Mouse (Mus musculus) intestine, embryonic 14.5 days (tissue): ENCODE data around the gene Ttc37. TPM values are rescaled to one million over a fixed set of nuclear protein-coding genes. Genes with fewer than 3 reads are reported as not detected.

Experiments
- ATAC-seq: fragments of 200-750 bp; cut with Nextera tagmentation; replicated peaks from 2 replicates; pipeline ENCODE4 v1.8.0; 2017; ENCODE audit warnings: low read depth, moderate number of reproducible peaks, moderate TSS enrichment, moderate library complexity; ENCODE audit not compliant: low FRiP score, low TSS enrichment
- DNase-seq: peaks from one replicate; pipeline ENCODE4 v3.0.0-alpha.2; 2018; ENCODE audit warnings: low spot score
- H3K27ac ChIP-seq: fragments of 300-500 bp; sonication (generic); 2 replicates; pipeline ENCODE4 v1.5.1; 2014; ENCODE audit warnings: low read depth, mild to moderate bottlenecking, control low read depth
- H3K27me3 ChIP-seq: fragments of 300-500 bp; sonication (generic); replicated peaks from 2 replicates; pipeline ENCODE4 v1.6.1; 2014; ENCODE audit warnings: low read length, control low read depth; ENCODE audit not compliant: control insufficient read depth, insufficient read depth
- H3K36me3 ChIP-seq: fragments of 300-500 bp; sonication (generic); 2 replicates; pipeline ENCODE4 v1.6.1; 2014; ENCODE audit warnings: low read length, control low read depth; ENCODE audit not compliant: control insufficient read depth, insufficient read depth
- H3K4me1 ChIP-seq: fragments of 300-500 bp; sonication (generic); replicated peaks from 2 replicates; pipeline ENCODE4 v1.6.1; 2014; ENCODE audit warnings: low read length, control low read depth, mixed read lengths; ENCODE audit not compliant: control insufficient read depth, insufficient read depth
- H3K4me2 ChIP-seq: fragments of 300-500 bp; sonication (generic); 2 replicates; pipeline ENCODE4 v1.6.1; 2014; ENCODE audit warnings: low read length
- H3K4me3 ChIP-seq: fragments of 300-500 bp; sonication (generic); 2 replicates; pipeline ENCODE4 v1.5.1; 2014; ENCODE audit warnings: low read depth, low read length, control low read depth, mixed read lengths
- H3K9ac ChIP-seq: fragments of 300-500 bp; sonication (generic); 2 replicates; pipeline ENCODE4 v1.6.1; 2014; ENCODE audit warnings: mild to moderate bottlenecking, low read length
- H3K9me3 ChIP-seq: fragments of 300-500 bp; sonication (generic); 2 replicates; pipeline ENCODE4 v1.6.1; 2016; ENCODE audit warnings: low read length, control low read depth; ENCODE audit not compliant: control insufficient read depth
- WGBS: fragments of 180-500 bp; shearing (Covaris S2); extraction: QIAGEN DNeasy Blood & Tissue Kit; methylation state at CpG from one replicate; pipeline ENCODE4 v1.1.7; 2014; 5-methylcytosine and 5-hydroxymethylcytosine counted together
- polyA plus RNA-seq: library from polyadenylated mRNA; unstranded; fragments of >200 nt; fragmentation: Nextera tagmentation; extraction: Ambion mirVana; gene quantifications from 2 replicates; pipeline ENCODE4 v1.2.1, GENCODE M21; 2014

Ttc37 gene
- polyA plus RNA-seq, 1 experiment from 2014 or later = 17.3 TPM

DNA sequence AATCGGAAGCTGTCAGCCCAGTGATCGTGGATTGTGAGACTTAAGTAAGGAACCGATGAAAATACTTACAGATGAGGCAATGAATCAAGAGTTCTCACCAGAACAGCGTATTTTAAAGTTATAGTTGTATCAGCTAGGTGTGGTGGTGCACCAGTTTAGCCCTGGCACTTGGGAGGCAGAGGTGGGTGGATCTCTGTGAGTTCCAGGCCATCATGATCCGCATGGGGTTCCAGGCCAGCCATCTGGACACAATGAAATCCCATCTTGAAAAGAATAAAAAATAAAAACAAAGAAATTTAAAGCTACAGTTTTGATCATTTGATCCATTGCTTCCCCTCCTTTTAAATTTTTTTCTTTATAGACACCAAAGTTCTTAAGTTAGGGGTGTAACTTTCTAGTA lies 89.1 kb downstream of the Ttc37 start:
- 94% methylated on average over 5 of the region's 5 CpGs for WGBS
- H3K9ac ChIP-seq = no peak overlapping the region
- H3K4me2 ChIP-seq = no peak overlapping the region
- H3K4me3 ChIP-seq = no peak overlapping the region
- H3K27me3 ChIP-seq = no peaks in the 10 kb centered on the region
- H3K4me1 ChIP-seq = no peaks in the 10 kb centered on the region
- H3K36me3 ChIP-seq = peaks cover 53% of the 10 kb centered on the region
- DNase-seq = no peak
- ATAC-seq = no peak
- peaks cover 3% of the 10 kb centered on the region; the same call in 1 of the 2 replicates for H3K9me3 ChIP-seq
- H3K27ac ChIP-seq = no peak overlapping the region

DNA sequence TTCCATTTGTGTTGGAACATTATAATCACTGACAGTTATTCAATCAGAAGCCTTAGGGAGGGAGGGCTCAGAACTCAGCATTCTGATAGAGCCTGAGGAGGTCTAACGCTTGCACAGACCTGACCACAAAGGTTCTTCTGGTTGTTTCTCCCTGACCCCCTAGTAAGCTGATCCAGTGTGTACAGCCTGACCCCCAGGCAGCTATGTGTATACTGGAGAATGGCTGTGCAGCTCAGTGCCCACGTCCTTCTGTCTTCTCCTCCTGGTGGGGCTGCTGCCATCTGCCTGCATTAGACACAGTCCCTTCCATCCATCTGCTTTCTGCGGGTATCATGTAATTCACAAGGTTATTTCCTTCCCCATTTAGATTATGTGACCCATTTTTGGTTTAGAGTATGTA lies 90.7 kb downstream of the Ttc37 start:
- no peaks in the 10 kb centered on the region for H3K4me1 ChIP-seq
- ATAC-seq = no peak
- no peak overlapping the region for H3K27ac ChIP-seq
- WGBS = 79% methylated on average over 3 of the region's 3 CpGs
- no peak overlapping the region for H3K4me3 ChIP-seq
- H3K9me3 ChIP-seq = peaks cover 3% of the 10 kb centered on the region; the same call in 1 of the 2 replicates
- peaks cover 52% of the 10 kb centered on the region for H3K36me3 ChIP-seq
- H3K27me3 ChIP-seq = no peaks in the 10 kb centered on the region
- H3K4me2 ChIP-seq = no peak overlapping the region
- DNase-seq = no peak
- no peak overlapping the region for H3K9ac ChIP-seq

DNA sequence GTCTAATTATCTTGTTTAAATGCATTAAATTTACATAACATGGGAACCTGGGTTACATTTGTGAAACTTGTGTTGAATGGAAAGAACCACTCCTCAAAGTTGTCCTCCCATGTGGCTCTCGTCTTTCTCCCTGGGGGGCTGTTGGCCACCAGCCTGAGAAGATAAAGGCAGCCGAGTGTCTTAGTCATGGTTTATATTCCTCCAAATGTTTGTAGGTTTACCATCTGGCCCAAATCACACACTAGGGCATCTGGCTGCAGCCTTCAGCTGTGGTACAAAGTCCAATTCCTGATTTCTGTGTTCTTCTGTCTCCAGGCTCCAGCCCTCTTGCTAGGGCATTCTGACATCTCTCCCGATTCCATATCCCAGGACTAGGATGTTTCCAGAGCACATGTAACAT lies 91.7 kb downstream of the Ttc37 start:
- DNase-seq (no peak), ATAC-seq (no peak)
- H3K36me3 ChIP-seq = peaks cover 49% of the 10 kb centered on the region
- 73% methylated on average over 3 of the region's 3 CpGs for WGBS
- H3K9ac ChIP-seq = no peak overlapping the region
- H3K4me2 ChIP-seq = no peak overlapping the region
- peaks cover 3% of the 10 kb centered on the region; the same call in 1 of the 2 replicates for H3K9me3 ChIP-seq
- no peak overlapping the region for H3K27ac ChIP-seq
- H3K4me3 ChIP-seq = no peak overlapping the region
- H3K27me3 ChIP-seq = no peaks in the 10 kb centered on the region
- H3K4me1 ChIP-seq = no peaks in the 10 kb centered on the region

DNA sequence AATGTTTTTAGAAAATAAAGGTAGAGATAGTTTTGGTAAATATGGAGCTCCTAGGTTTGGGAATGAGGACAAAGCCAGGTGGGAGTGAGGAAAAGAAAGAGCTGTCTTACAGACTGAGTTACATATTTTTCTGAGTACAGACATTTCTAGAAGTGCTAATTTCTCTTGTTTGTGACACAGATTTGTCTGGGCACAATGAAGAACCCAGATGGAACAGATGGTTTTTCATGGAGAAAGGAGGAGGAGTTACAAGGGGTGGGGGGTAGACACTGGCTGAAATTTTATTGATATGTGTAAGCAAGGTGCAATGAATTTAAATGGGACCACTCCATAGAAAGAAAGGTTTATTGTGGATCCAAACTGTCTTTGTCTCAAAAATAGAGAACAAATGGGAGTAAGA lies 96.4 kb downstream of the Ttc37 start:
- no peaks in the 10 kb centered on the region for H3K4me1 ChIP-seq
- H3K4me3 ChIP-seq = no peak overlapping the region
- peaks cover 25% of the 10 kb centered on the region for H3K36me3 ChIP-seq
- H3K27ac ChIP-seq = no peak overlapping the region
- no peaks in the 10 kb centered on the region for H3K27me3 ChIP-seq
- peaks cover 3% of the 10 kb centered on the region; the same call in 1 of the 2 replicates for H3K9me3 ChIP-seq
- no peak overlapping the region for H3K9ac ChIP-seq
- DNase-seq = no peak
- no peak overlapping the region for H3K4me2 ChIP-seq
- no peak for ATAC-seq

DNA sequence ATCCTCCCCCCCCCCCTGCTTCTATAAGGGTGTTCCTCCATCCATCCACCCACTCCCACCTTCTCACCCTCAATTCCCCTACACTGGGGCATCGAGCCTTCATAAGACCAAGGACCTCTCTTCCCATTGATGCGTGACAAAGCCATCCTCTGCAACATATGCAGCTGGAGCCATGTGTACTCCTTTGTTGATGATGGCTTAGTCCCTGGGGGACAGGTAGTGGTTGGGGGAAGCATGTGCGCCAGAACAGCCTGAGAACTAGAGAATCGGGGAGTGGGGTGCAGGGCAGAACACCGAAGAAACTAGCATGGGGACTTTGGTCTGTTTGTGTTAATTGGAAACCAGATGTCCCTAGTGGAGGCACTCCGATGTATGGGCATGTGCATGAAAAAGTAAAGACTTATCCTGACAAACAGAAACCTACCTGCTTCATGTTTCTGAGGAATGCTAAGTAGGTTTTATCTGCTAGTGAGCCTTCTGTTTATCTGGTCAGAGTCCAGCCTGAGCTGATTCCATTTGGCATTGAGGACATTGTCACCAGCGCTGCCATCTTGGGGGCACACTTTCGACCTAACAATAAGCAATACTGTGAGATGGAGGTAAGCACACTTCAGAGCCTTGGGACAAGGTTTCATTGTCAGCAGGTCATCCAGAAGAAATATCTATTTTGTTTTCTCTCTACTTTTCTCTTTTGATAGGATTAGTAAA lies 97.1 kb downstream of the Ttc37 start:
- Histone ChIP-seq H3K36me3 (peaks cover 23% of the 10 kb centered on the region), H3K27ac (no peak overlapping the region), H3K27me3 (no peaks in the 10 kb centered on the region), H3K4me1 (no peaks in the 10 kb centered on the region), H3K9me3 (peaks cover 3% of the 10 kb centered on the region; the same call in 1 of the 2 replicates), H3K9ac (no peak overlapping the region), H3K4me3 (no peak overlapping the region), H3K4me2 (no peak overlapping the region)
- DNase-seq (no peak), ATAC-seq (no peak)
- WGBS = 91% methylated on average over 8 of the region's 8 CpGs

DNA sequence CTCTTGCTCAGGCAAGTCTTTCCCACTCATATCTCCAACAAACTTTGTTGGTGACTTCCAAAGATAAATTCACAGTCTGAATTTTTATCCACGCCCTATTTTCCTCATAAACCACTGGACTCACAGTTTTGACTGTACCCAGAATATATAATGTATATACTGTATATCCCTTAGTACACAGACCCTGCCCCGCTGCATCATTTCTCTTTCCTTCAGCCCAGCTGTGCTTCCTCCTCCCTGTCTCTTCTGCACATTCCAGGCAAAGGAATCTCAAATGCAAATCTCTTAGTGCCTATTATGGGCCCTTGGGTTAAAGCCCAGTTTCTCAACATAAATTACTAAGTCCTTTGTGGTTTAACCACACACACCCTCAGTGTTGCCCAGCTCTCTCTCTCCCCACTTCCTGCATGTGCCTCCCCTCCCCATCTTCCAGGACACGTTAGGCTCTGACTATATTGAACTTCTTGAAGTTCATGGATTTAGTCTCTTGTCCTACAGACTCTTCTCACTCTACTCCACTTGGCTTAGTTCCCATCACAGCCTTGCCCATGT lies 98.8 kb downstream of the Ttc37 start:
- Histone ChIP-seq H3K36me3 (peaks cover 5% of the 10 kb centered on the region; the same call in 1 of the 2 replicates), H3K9ac (no peak overlapping the region), H3K4me1 (no peaks in the 10 kb centered on the region), H3K4me3 (no peak overlapping the region), H3K4me2 (no peak overlapping the region), H3K27ac (no peak overlapping the region), H3K27me3 (no peaks in the 10 kb centered on the region), H3K9me3 (no peaks in the 10 kb centered on the region)
- ATAC-seq (no peak), DNase-seq (no peak)
- WGBS = 58% methylated on average over 3 of the region's 3 CpGs

DNA sequence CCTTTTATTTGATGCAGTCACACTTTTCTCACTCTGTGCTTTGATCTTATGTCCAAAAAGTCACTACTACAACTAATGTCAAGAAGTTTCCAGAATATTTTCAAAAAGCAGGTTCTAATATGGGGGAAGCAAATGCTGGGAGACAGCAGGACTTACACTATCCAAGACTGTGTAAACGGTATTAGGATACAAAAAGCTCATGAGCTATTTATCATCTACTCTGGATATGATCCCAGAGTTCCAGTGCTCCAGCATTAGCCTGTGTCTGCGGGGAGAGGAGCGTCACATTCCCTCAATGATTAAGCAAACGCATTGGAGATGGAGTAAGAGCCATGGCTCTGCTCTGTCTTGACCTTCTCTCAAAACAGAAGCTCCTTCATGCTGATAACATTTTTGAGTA lies 101.4 kb downstream of the Ttc37 start:
- WGBS = 73% methylated on average over 4 of the region's 4 CpGs
- no peak overlapping the region for H3K4me2 ChIP-seq
- H3K4me3 ChIP-seq = no peak overlapping the region
- H3K27me3 ChIP-seq = no peaks in the 10 kb centered on the region
- H3K4me1 ChIP-seq = no peaks in the 10 kb centered on the region
- no peak overlapping the region for H3K9ac ChIP-seq
- DNase-seq (no peak), ATAC-seq (no peak)
- H3K36me3 ChIP-seq = no peaks in the 10 kb centered on the region
- H3K9me3 ChIP-seq = no peaks in the 10 kb centered on the region
- H3K27ac ChIP-seq = no peak overlapping the region

DNA sequence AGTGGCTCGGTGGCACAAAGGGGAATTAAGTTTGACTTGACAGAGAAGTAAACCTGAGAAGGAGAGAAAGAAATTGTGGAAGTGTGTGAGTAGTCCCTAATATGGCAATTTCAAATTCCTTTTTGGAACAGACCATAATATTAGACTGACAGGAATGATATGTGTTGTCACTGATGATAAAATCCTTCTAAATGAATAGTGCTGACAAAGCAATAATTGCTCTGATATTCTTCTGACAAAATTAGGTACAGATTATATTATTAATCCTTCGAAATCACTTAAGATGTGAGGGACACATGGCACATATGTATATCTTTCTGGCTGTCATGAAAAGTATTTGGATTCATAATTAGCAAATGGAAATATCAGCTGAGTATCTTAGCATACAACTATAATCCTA lies 116.4 kb downstream of the Ttc37 start:
- H3K4me3 ChIP-seq = no peak overlapping the region
- H3K9ac ChIP-seq = no peak overlapping the region
- 87% methylated on average over 2 of the region's 2 CpGs for WGBS
- H3K4me2 ChIP-seq = no peak overlapping the region
- H3K27me3 ChIP-seq = no peaks in the 10 kb centered on the region
- DNase-seq (no peak), ATAC-seq (no peak)
- H3K36me3 ChIP-seq = no peaks in the 10 kb centered on the region
- no peaks in the 10 kb centered on the region for H3K4me1 ChIP-seq
- H3K9me3 ChIP-seq = no peaks in the 10 kb centered on the region
- no peak overlapping the region for H3K27ac ChIP-seq

DNA sequence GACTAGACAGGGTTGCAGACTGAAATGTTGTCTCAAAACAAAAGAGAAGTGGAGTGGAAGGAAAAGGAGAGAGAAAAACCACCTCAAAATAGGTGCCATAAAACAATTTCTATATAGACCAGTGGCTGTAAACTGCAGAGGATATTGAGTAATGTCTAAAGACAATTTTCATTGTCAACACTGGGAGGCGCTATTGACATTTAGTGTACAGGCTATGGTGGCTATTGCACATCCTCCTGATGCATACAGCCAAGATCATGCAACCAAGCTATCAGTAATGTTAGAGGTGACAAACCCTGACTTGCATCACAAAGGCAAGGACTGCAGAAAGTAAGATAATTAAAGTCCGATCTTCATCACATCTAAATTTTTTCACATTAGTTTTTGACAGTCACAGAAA lies 116.9 kb downstream of the Ttc37 start:
- ATAC-seq (no peak), DNase-seq (no peak)
- Histone ChIP-seq H3K4me1 (no peaks in the 10 kb centered on the region), H3K36me3 (no peaks in the 10 kb centered on the region), H3K27ac (no peak overlapping the region), H3K4me3 (no peak overlapping the region), H3K9ac (no peak overlapping the region), H3K27me3 (no peaks in the 10 kb centered on the region), H3K4me2 (no peak overlapping the region), H3K9me3 (no peaks in the 10 kb centered on the region)
- 49% methylated on average over 2 of the region's 2 CpGs for WGBS
